ENCODE assay signal across 16 mouse cellular contexts in genomic region chr2:151021158-151021557, GRCm38 (mm10).
"Had no signal": no experiment of that assay in that cellular context is flagged by ENCODE, and none has a peak within 500 bp of the region (broad histone marks: within the 10 kb centered on the region; RNA-seq: fewer than 3 reads in every experiment).

No protein-coding gene starts in this region.

- H3K36me3 ChIP-seq: neural tube, embryonic 15.5 days; stomach, embryonic 15.5 days had no signal

- H3K4me2 ChIP-seq: neural tube, embryonic 13.5 days; neural tube, embryonic 15.5 days; stomach, embryonic 15.5 days had no signal

- H3K4me1 ChIP-seq: neural tube, embryonic 13.5 days; neural tube, embryonic 15.5 days; stomach, embryonic 15.5 days had no signal

- DNase-seq: retina, postnatal 1 day; right cerebral cortex, adult 18-20 months; right cerebral cortex, postnatal 14 days; right cerebral cortex, postnatal 25 days; right cerebral cortex, postnatal 4 days; spleen, adult 18-20 months; thymus, adult 18-20 months; thymus, adult 2 months; thymus, postnatal 14 days; thymus, postnatal 25 days; thymus, postnatal 36 days; thymus, postnatal 4 days had no signal

- H3K27ac ChIP-seq: neural tube, embryonic 13.5 days; neural tube, embryonic 15.5 days; stomach, embryonic 15.5 days; stomach, postnatal 0 days had no signal

- H3K9me3 ChIP-seq: neural tube, embryonic 13.5 days; neural tube, embryonic 15.5 days; stomach, embryonic 15.5 days had no signal

- H3K27me3 ChIP-seq: neural tube, embryonic 13.5 days; neural tube, embryonic 15.5 days; stomach, embryonic 15.5 days had no signal

- H3K9ac ChIP-seq: neural tube, embryonic 13.5 days; neural tube, embryonic 15.5 days; stomach, embryonic 15.5 days had no signal

- H3K4me3 ChIP-seq: neural tube, embryonic 13.5 days; neural tube, embryonic 15.5 days; stomach, embryonic 15.5 days had no signal
